Mouse (Mus musculus): ENCODE data around the gene Myh13.

The Myh13 gene

DNA sequence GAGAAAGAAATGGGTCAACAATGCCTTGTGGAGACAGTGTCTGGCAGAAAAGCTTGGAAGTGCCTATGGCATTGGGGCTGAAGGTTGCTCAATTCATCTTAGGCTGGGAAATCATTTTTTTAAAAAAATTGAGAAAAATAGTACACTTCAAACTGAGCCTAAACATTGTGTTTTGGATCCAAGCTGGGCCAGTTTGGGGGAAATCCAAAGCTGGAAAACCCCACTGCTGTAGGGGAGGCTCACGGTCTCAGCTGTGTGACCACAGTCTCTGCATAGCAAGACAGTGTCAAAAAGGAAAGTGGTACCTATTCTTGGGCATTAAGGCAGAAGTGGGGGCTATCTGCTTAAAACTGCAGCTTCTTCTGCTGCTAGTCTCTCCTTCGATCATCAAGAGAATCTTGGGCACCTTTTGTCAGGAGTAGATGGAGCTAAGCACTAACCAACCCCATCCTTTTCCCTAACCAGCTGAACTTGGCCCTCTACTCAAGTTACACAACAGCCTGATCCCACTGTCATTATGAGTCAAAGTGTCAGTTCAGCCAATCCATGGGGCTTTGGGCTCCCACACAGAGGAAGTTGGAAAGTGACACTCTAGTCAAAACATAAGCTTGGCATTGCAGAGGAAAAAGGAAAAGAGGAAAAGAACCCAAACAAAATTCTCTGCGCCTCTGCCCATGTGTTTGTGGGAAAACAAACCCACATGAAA, 69.4 kb downstream of the Myh13 start:
- DNase-seq = no peak

DNA sequence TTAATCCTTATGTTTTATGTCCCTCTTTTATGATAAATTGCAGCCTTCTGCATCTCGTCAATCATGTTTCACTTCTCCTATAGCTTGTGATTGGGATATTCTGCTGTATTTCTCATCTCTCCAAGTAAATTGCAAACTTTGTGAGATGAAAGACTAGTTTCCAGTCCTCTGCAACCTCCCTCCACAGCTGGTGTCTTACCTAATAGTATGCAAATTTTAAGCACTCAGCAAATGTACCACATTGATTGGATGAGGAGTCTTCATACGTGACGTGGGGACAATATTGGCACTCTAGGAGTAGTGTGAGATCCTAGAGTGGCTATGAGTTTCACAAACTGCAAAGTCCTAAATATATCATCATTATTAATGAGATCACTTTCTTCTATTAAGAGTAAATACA, 70.9 kb downstream of the Myh13 start:
- no peak for DNase-seq

DNA sequence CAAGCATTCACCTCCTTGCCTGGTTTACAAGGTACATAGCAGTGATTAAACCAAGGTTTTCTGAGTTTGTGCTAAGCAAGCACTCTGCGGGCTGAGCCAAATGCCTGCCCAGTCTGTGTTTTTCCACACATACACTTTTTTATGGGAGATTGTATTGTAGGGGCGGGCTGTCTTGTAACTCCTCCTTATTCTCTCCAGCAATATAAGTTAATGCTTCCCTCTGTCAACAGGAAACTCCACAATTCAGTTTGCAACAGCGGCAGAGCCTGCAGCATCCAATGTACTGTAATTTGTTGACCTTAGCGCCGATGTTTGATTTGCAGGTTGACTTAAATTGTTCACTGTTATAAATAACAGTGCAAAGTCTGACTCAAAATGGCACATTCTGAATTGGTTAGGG, 79.5 kb downstream of the Myh13 start:
- no peak for DNase-seq

DNA sequence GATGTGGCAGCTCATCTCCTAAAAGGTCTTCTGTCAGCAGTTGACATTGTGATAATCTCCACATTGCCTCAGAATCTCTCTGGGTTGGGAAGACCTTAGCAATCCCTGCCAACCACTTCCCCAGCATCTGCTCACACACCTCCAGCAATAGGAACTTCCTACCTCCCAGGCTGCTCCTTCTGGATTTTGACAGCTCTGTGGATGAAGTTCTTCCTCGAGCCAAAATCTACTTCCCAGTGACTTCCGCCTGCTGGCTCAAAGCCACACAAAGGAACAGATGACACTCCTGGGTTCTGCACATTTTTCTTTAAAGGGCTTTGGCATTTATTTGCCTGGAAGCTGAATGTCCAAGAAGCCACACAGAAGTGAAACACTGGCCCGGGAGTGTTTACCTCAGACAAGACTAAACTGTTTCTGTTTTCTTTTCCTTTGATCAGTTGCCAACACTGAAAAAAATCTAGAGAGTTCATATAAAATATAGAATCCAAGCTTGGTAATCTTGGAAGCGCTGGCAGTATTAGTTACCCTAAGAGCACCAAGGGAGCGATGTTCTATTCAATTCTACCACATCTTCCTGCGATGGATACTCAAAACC, 93.0 kb downstream of the Myh13 start:
- no peak for DNase-seq
